Mouse (Mus musculus) hindbrain, embryonic 12.5 days (tissue): Measurements from ENCODE around the gene Aph1c. TPM values are rescaled to one million over a fixed set of nuclear protein-coding genes. Genes with fewer than 3 reads are reported as not detected.
"Not testable (repeated sequence)": the region's sequence is repeated elsewhere in the genome, so short reads cannot be mapped to it uniquely, and the experiment has no call there.

Source experiments
- ATAC-seq: fragments of 200-750 bp; cut with Nextera tagmentation; 2 replicates; pipeline ENCODE4 v1.8.0; 2017; ENCODE audit warnings: moderate TSS enrichment; ENCODE audit not compliant: low FRiP score
- H3K27ac ChIP-seq: fragments of 300-500 bp; sonication (generic); 2 replicates; pipeline ENCODE4 v1.5.1; 2016; ENCODE audit warnings: mild to moderate bottlenecking
- H3K27me3 ChIP-seq: fragments of 300-500 bp; sonication (generic); 2 replicates; pipeline ENCODE4 v1.6.1; 2016; ENCODE audit warnings: mild to moderate bottlenecking
- H3K36me3 ChIP-seq: fragments of 300-500 bp; sonication (generic); 2 replicates; pipeline ENCODE4 v1.6.1; 2016; ENCODE audit warnings: mild to moderate bottlenecking
- H3K4me1 ChIP-seq: fragments of 300-500 bp; sonication (generic); 2 replicates; pipeline ENCODE4 v1.6.1; 2016
- H3K4me2 ChIP-seq: fragments of 300-500 bp; sonication (generic); replicated peaks from 2 replicates; pipeline ENCODE4 v1.6.1; 2016; ENCODE audit warnings: mild to moderate bottlenecking
- H3K4me3 ChIP-seq: fragments of 300-500 bp; sonication (generic); 2 replicates; pipeline ENCODE4 v1.5.1; 2016; ENCODE audit warnings: mild to moderate bottlenecking
- H3K9ac ChIP-seq: fragments of 300-500 bp; sonication (generic); 2 replicates; pipeline ENCODE4 v1.6.1; 2016; ENCODE audit warnings: mild to moderate bottlenecking, moderate library complexity
- H3K9me3 ChIP-seq: fragments of 300-500 bp; sonication (generic); replicated peaks from 2 replicates; pipeline ENCODE4 v1.6.1; 2016; ENCODE audit warnings: mild to moderate bottlenecking
- WGBS: fragments of 180-500 bp; shearing (Covaris S2); methylation state at CpG from one replicate; pipeline ENCODE4 v1.1.7; 2016; 5-methylcytosine and 5-hydroxymethylcytosine counted together
- polyA plus RNA-seq: library from polyadenylated mRNA; unstranded; fragments of >200 nt; fragmentation: Nextera tagmentation; extraction: Ambion mirVana; gene quantifications from 2 replicates; pipeline ENCODE4 v1.2.1, GENCODE M21; 2016

The Aph1c gene
- polyA plus RNA-seq, 1 experiment from 2014 or later, result 4.9 TPM

- H3K9me3 ChIP-seq, H3K27ac ChIP-seq, H3K4me1 ChIP-seq, H3K36me3 ChIP-seq, H3K27me3 ChIP-seq, H3K4me3 ChIP-seq, H3K9ac ChIP-seq, H3K4me2 ChIP-seq, ATAC-seq: not testable (repeated sequence)
- 100% methylated on average over 2 of the region's 5 CpGs for WGBS
These were observed 12.3 kb downstream of the Aph1c start for GRCm38 (mm10) chr9:66822255-66822654.

DNA sequence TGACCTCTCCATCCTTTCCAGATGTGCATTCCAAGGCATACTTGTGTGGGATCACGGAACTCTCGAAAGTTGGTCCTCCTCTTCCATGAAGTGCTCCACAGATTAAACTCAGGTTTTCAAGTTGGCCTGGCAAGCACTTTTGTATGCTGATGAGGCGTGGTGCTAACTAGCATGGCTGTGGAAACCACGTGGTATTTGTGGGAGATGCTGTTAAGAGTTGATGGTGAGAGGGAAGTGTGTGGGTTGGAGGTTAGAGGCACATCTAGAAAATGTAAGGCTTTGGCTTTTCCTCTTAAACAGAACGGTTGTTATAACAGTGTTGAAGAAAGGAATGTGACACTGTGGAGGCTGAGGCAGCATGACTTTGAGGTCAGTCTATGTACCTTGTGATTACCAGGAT lies 13.5 kb downstream of the Aph1c start:
- Histone ChIP-seq H3K27ac (no peak overlapping the region), H3K27me3 (no peaks in the 10 kb centered on the region), H3K4me3 (no peak overlapping the region), H3K36me3 (no peaks in the 10 kb centered on the region), H3K4me1 (no peaks in the 10 kb centered on the region), H3K4me2 (no peak overlapping the region), H3K9me3 (no peaks in the 10 kb centered on the region), H3K9ac (no peak overlapping the region)
- ATAC-seq, result no peak
- WGBS, result 80% methylated on average over 5 of the region's 5 CpGs

GRCm38 (mm10) chr9:66813392-66813791 lies 21.1 kb downstream of the Aph1c start:
- Histone ChIP-seq H3K36me3 (no peaks in the 10 kb centered on the region), H3K4me1 (peaks cover 3% of the 10 kb centered on the region), H3K4me3 (no peak overlapping the region), H3K9ac (no peak overlapping the region), H3K27ac (no peak overlapping the region), H3K4me2 (no peak overlapping the region), H3K9me3 (no peaks in the 10 kb centered on the region), H3K27me3 (no peaks in the 10 kb centered on the region)
- no peak for ATAC-seq
- WGBS, result 12% methylated on average over 2 of the region's 2 CpGs

DNA sequence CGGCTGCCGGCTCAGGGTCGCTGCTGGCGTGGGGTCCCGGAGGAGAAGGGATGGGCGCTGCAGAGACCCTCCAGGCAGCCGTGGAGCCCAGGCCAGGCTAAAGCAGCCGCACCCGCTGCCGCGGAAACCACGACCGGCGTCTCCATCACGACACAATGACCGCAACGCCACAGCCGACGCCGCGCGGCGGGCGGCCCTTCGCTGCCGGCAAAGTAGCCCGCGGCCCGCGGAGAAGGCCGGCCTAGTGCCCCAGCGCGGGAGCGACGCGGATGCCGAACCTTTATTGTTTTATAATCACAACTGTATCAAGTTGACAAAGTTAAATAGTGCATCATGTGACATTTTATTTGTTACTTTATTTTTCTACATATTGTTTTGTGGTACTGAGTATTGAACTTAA lies 28.6 kb downstream of the Aph1c start:
- peaks cover 29% of the 10 kb centered on the region for H3K27me3 ChIP-seq
- H3K9me3 ChIP-seq, H3K4me1 ChIP-seq, ATAC-seq, H3K36me3 ChIP-seq, H3K27ac ChIP-seq: not testable (repeated sequence)
- peak overlapping the region; percentile 32 for H3K4me3 ChIP-seq
- WGBS, result 5% methylated on average over 16 of the region's 37 CpGs
- H3K9ac ChIP-seq, result peak overlapping the region; percentile 54; the same call in 1 of the 2 replicates
- H3K4me2 ChIP-seq, result peak overlapping the region; percentile 54

DNA sequence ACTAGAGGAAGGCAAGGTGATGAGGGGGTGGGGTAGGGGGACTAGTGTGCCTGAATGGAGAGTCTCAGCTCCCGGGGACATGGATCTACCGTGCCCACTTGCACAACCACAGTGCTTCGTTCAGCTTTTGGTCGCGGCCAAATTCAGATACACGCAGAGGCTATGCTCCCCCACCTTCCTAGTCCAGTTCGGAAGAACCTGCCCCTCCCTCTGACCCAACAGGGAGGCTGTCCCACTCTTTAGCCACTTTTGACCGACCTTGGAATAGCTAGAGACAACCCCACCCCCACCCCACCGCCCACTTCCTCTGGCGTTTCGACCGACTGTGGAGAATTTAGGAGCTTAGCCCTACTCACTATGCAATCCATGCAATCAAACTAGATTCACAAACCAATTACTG lies 32.6 kb downstream of the Aph1c start:
- Histone ChIP-seq H3K4me2 (no peak overlapping the region), H3K9ac (no peak overlapping the region), H3K4me3 (no peak overlapping the region), H3K9me3 (no peaks in the 10 kb centered on the region), H3K27ac (no peak overlapping the region), H3K27me3 (peaks cover 25% of the 10 kb centered on the region), H3K4me1 (no peaks in the 10 kb centered on the region), H3K36me3 (no peaks in the 10 kb centered on the region)
- no peak for ATAC-seq
- 54% methylated on average over 12 of the region's 12 CpGs for WGBS

- Histone ChIP-seq H3K9me3 (no peaks in the 10 kb centered on the region), H3K4me1 (peaks cover 8% of the 10 kb centered on the region), H3K9ac (peak within 1 kb of the TSS; percentile 70), H3K27me3 (no peaks in the 10 kb centered on the region), H3K36me3 (no peaks in the 10 kb centered on the region), H3K27ac (peak within 1 kb of the TSS; percentile 83), H3K4me3 (peak within 1 kb of the TSS; percentile 51), H3K4me2 (peak within 1 kb of the TSS; percentile 62)
- 80% methylated on average over 5 of the region's 5 CpGs for WGBS
- ATAC-seq, result no peak
These were observed 37.8 kb downstream of the Aph1c start, which contains the start of gene Gm10647 for GRCm38 (mm10) chr9:66796739-66797138. Gene Gm10647 (plus strand): TSS chr9:66797039.

GRCm38 (mm10) chr9:66795464-66796324 lies 38.8 kb downstream of the Aph1c start, which contains the start of gene Aph1b:
Gene Aph1b (minus strand): TSS chr9:66795490.
- under 1% methylated on average over 41 of the region's 42 CpGs for WGBS
- peak within 1 kb of the TSS; percentile 62 for H3K4me2 ChIP-seq
- peak within 1 kb of the TSS; percentile 83 for H3K27ac ChIP-seq
- peaks cover 8% of the 10 kb centered on the region for H3K4me1 ChIP-seq
- H3K27me3 ChIP-seq, result no peaks in the 10 kb centered on the region
- no peaks in the 10 kb centered on the region for H3K36me3 ChIP-seq
- peak; percentile 99 for ATAC-seq
- H3K9me3 ChIP-seq, result no peaks in the 10 kb centered on the region
- peak within 1 kb of the TSS; percentile 70 for H3K9ac ChIP-seq
- peak within 1 kb of the TSS; percentile 51 for H3K4me3 ChIP-seq

GRCm38 (mm10) chr9:66794629-66795463 lies 39.7 kb downstream of the Aph1c start:
- peak overlapping the region; percentile 83 for H3K27ac ChIP-seq
- no peaks in the 10 kb centered on the region for H3K9me3 ChIP-seq
- H3K36me3 ChIP-seq, result peaks cover 6% of the 10 kb centered on the region
- H3K4me1 ChIP-seq, result peaks cover 8% of the 10 kb centered on the region
- H3K27me3 ChIP-seq, result no peaks in the 10 kb centered on the region
- 2% methylated on average over 43 of the region's 43 CpGs for WGBS
- peak overlapping the region; percentile 62 for H3K4me2 ChIP-seq
- peak; percentile 78 for ATAC-seq
- peak overlapping the region; percentile 70 for H3K9ac ChIP-seq
- peak overlapping the region; percentile 51 for H3K4me3 ChIP-seq

GRCm38 (mm10) chr9:66787821-66788220 lies 46.7 kb downstream of the Aph1c start:
- Histone ChIP-seq H3K36me3 (peaks cover 15% of the 10 kb centered on the region), H3K4me2 (no peak overlapping the region), H3K27ac (no peak overlapping the region), H3K4me3 (no peak overlapping the region), H3K9ac (no peak overlapping the region), H3K9me3 (no peaks in the 10 kb centered on the region), H3K27me3 (no peaks in the 10 kb centered on the region), H3K4me1 (no peaks in the 10 kb centered on the region)
- no peak for ATAC-seq
- WGBS, result 15% methylated on average over 2 of the region's 2 CpGs

GRCm38 (mm10) chr9:66784552-66784951 lies 50.0 kb downstream of the Aph1c start:
- H3K27me3 ChIP-seq, ATAC-seq: not testable (repeated sequence)
- WGBS, result 85% methylated on average over 2 of the region's 3 CpGs

GRCm38 (mm10) chr9:66770701-66771100 lies 63.8 kb downstream of the Aph1c start:
- H3K27me3 ChIP-seq, result no peaks in the 10 kb centered on the region
- H3K4me2 ChIP-seq, result no peak overlapping the region
- no peak overlapping the region for H3K9ac ChIP-seq
- H3K27ac ChIP-seq, result no peak overlapping the region
- no peaks in the 10 kb centered on the region for H3K36me3 ChIP-seq
- H3K9me3 ChIP-seq, result no peaks in the 10 kb centered on the region
- no peak overlapping the region for H3K4me3 ChIP-seq
- no peaks in the 10 kb centered on the region for H3K4me1 ChIP-seq
- no peak for ATAC-seq

More at GRCm38 (mm10) chr9:66784552-66784951, 50.0 kb downstream of the Aph1c start:
- not testable (repeated sequence) for H3K9ac ChIP-seq, H3K4me2 ChIP-seq, H3K27ac ChIP-seq, H3K4me1 ChIP-seq, H3K4me3 ChIP-seq, H3K9me3 ChIP-seq
- H3K36me3 ChIP-seq, result 0 out of 2 replicates have a peak, but pooled peaks cover 10% of the 10 kb centered on the region

GRCm38 (mm10) chr9:66769275-66769674 lies 65.3 kb downstream of the Aph1c start:
- Histone ChIP-seq H3K9me3 (no peaks in the 10 kb centered on the region), H3K9ac (no peak overlapping the region), H3K27me3 (no peaks in the 10 kb centered on the region), H3K27ac (no peak overlapping the region), H3K4me3 (no peak overlapping the region), H3K36me3 (no peaks in the 10 kb centered on the region), H3K4me1 (no peaks in the 10 kb centered on the region), H3K4me2 (no peak overlapping the region)
- WGBS, result 84% methylated on average over 3 of the region's 3 CpGs
- ATAC-seq, result no peak
